Mouse (Mus musculus) lung, postnatal 25 days (tissue): ENCODE data around the gene Gopc.
A peak's percentile ranks its signal among the peaks of the same experiment; 100 is the strongest.

ENCODE experiments used
- DNase-seq: peaks from one replicate; pipeline ENCODE4 v3.0.0; 2022; ENCODE audit warnings: low spot score

Gopc gene

DNA sequence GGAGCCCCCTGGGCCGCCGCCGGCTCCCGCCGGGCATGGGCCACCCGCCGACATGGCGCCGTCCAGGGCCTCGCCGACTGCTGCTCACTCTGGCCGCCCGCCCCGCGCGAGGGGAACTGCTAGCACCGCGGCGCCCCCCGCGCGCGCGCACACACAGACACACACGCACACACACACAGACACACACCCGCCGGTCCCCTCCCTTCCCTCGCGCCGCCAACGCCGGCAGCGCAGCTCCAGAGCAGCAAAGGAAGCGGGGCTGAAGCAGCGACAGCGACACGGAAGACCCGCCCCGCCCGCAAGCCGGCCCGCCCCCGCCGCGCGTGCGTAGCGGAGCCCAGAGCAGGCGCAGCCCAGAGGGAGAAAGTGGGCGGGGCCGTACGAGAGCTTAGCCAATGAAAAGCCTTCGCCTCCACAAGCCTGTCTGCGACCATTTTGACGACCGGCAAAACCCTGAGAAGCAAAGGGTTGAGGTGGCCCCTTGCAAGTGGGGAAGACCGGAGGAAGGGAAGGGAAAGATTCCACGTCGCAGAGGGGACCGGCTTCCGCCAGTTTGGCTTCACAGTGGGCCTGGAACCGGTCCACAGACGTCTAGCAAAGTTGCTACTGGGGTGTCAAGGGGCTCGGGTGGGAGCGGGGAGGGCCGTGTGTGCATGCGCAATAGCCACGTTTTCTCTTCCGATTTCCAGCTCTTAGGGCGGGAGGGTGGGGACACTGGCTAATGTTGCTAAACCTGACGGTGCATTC is at the start of gene Gopc:
Gene Gopc, minus strand, starts transcription at position 280 of the 747 bp plus-strand sequence.
- peak; percentile 98 for DNase-seq

DNA sequence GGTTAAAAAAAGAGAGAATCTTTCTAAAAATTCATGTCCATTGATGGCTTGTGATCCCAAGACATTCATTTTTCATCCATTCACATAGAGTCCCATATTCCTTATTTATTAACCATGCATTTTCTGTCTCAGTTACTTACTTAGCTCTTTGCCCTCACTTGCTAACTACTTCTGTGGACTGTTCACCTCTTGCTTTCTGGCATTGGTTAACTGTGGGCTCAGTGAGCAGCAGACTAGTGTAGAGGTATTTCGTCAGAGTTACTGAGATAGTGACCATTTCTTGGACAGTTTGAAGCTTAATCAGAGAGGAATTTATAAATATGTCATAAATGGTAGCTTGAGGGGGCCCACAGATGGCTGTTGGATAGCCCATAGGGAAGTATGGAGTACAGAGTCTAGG is 49.0 kb upstream of the Gopc start:
- no peak for DNase-seq

DNA sequence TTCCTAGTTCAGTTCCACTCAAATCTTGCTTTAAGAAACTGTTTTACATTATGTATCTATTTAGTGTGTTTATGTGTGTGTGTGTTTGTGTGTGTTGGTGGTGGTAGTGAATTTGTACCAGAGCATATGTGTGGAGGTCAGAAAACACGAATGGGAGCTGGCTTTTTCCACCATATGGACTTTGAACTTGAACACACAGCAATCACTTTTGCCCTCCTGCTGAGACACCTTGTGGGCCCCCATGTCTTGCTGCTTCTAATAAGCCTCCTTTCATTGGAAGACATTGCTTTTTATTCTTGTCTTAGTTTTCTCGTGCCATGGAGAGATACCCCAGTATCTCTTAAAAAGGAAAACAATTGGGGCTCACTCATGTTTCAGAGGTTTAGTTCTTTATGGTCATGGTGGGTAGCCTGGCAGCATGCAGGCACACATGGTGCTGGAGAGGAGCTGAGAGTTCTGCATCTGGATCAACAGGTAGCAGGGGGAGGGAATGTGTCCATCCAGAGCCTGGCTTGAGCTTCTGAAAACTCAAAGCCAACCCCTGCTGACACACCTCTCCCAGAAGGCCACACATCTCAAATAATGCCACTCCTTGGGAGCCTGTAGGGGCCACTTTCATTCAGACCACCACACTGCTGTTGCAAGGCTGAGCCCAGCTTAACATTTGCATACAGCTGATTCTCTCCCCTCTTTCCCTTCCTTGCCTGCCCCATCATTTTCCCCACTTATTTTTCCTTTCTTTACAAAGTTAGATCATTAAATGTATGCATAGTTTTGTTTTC is 45.9 kb upstream of the Gopc start:
- DNase-seq = no peak

DNA sequence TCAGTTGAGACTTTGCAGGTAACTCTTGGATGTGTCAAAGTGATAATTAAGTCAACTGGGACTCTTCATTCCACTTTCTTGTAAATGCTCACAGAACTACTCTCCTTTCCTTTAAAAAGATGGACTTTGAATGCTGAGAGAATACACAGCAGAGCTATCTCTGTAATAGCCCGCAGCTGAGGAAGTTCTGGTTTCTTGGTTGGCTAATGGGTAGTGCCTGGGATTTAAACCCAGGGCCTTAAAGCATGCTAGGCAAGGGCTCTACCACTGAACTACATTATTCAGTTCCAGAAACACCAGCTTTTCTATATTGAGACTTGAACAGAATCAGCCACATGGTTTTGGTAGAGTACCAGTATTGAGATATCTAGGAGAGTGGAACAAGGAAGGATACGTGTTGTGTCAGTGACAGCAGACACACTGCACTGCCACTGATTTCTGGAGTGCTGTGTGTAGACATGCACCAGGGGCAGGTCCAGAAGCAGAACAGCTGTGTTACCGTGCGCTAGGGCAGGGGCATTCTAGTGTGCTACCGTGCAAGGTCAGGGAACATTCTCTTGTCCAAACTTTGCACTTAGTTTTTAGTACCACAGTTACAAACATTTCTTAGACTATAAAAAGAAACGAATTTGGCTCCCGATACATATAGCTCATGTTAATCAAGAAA is 44.5 kb upstream of the Gopc start:
- no peak for DNase-seq

DNA sequence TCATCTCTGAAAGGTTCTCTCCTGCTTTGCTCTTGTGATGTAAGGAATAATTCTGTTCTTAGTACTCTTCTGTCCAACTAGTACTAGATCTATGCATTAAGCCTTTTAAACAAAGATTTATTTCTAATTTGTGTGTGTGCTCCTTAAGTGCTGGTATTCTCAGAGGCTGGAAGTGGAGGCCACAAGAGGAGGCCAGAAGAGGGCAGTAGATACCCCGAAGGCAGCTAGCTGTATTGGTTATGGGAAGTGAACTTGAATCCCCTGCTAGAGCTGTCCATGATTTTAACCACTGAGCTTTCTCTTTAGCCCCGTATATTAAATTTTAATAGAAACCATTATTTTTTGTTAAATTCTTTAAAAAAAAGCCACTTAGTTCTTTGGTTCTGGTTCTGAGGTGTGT is 41.2 kb upstream of the Gopc start:
- DNase-seq = no peak

DNA sequence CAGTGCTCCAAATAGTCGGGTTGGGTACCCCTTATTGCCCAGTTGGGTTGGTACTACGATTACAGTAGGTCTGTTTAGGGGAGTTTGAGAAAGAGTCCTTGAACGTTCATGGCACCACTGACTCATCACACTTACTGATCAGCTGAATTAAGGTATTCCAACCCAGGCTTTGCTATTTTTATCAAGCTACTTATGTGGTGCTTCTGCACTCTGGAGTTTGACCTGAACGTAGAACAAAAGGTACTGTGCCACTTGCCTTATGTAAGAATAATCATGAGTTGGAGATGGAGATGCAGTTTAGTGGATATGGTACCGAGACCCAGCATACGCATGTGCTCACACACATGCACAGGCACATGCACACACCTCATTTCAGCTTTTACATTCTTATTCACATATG is 39.8 kb upstream of the Gopc start:
- no peak for DNase-seq

DNA sequence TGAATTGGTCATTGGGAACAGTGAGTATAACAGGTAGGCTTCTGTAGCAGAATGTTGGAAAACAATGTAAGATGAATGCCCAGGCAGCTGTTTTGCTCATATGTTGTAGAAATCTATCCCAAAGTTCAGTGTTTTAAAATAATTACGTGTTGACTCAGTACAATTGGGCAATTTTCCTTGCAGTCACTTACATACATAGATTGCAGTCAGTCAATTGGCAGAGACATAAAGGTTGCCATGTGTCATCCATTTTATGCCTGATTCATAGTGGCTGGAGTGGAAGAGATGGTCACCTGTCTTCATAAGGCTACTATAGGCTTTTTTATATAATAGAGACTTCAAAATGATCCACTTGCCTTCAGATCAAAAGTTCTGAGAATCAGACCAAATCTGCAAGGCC is 38.6 kb upstream of the Gopc start:
- DNase-seq = no peak

DNA sequence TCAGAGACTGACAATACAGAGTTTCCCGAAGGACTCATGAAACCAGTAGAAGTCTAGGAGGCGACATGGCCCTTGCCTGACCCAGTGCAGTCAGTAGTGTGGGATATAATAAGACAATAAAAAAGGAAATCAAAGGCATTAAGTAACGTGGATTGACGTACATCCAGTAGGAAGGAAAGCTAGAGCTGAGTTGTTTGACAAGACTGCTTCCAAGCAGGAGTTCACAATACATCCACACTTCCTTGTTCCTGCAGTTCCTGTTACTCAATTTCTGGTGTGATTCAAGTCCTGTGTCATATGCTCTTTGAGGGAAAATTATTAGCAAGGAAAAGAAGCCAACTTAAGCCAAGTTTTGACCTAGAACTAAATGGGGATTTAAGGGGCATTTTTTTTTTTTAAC is 37.5 kb upstream of the Gopc start:
- DNase-seq = peak; percentile 37

DNA sequence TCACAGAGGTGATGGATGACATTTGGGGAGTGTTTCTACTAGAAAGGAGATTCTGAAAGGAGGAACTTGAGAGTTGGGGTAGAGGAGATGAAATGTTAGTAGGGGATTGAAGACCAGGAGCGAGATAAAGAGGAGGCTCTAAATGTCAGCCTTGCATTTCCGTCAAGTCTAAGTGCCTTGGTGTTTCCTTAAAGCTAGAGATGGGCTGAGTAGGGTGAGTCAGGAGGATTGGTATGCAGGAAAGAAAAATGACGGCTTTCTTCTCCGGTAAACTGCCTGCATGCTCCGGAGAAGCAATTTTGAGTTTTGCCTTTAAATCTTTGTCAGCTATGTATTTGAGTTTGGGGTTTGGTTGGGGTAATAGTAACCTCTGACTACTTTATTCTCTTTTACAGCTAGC is 37.0 kb upstream of the Gopc start:
- DNase-seq = no peak

DNA sequence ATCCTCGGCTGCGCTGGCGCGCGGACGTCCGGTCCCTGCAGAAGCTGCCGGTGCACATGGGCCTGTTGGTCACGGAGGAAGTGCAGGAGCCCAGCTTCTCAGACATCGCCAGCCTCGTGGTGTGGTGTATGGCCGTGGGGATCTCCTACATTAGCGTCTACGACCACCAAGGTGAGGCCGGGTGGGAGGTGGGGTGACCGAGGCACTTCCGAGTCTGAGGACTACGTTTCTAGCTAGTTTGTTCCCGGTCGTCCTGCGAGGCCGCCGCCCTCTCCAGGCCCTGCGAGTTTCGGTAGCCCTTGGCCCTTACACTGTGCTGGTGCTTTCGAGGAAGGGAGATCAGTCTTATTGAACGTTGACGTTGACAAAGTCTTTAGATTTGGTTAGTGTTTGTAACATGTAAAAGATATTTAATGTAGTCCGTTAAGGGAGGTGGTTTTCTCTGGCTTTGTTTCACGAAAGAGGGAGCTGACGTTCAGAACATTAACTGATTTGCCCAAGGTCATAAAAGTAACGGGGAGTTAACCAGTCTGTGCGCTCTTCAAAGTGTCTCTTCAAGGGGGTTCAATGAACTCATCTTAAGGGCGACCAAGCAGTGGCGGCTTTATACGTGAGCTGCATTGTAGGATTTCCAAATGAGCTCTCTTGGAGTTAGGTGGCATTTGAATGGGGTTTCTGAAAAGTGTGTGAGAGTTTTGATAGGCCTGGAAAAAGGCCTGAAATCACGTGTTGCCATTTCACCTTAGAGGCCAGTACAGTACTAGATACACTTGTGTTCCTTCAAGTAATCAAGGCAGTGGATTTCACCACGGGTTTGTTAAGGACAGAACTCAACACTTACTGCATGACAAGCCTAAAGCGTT is 36.3 kb upstream of the Gopc start:
- no peak for DNase-seq

DNA sequence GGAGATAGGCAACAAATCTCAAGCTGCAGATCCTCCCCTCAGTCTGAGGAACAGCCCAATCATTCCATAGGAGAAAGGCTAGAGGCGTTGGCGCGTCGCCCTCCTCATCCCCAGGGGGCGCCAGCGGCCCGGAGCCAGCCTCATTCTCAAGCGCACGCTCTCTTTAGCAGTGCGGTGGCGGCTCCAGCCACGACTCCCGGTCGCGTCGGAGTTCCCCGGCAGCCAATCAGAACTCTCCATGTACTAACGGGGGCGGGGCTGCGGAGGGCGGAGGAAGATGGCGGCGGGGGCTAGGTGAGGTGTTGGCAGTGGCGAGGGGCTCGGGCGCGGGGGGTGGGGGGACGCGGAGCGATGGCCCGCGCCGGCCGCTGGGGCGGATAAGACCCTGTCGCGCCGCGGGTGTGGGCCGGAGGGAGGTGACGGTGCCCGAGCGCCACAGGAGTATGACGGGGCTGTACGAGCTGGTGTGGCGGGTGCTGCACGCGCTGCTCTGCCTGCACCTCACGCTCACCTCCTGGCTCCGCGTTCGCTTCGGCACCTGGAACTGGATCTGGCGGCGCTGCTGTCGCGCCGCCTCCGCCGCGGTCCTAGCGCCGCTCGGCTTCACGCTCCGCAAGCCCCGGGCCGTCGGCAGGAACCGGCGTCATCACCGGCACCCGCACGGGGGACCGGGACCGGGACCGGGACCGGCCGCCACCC is 35.5 kb upstream of the Gopc start, which contains the start of gene Nus1:
Gene Nus1, plus strand, starts transcription at position 249 of the 699 bp plus-strand sequence.
- peak; percentile 96 for DNase-seq

DNA sequence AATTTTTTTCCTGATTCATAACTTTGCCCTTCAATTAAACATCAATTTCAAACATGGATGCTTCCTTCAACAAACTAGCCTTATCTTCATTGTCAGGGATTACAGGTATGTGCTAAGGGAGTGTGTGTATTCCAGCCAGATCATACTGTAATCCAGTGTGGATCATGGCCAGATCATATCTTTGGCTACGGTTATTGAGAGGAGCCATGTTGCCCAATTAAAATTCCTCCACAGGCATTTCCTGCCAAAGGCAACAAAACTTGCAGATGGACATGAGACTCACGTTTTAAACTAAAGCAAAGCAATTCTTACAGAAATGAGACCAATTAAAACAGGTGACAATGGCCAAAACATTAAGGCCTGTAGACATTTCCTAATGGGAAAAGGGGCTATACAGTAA is 34.5 kb upstream of the Gopc start:
- no peak for DNase-seq

DNA sequence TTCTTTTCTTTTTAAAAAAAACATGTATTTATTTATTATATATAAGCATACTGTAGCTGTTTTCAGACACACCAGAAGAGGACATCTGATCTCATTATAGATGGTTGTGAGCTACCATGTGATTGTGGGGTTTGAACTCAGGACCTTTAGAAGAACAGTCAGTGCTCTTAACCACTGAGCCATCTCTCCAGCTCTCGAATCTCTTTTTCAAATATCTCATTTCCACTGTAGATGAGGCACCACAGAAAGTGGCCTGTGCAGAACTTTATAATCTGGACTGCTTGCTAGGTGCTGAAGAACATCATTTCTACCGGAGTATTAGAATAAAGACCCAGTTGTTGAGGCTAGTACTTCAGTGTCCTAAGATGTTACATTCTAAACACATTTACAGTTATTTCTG is 33.1 kb upstream of the Gopc start:
- DNase-seq = no peak

DNA sequence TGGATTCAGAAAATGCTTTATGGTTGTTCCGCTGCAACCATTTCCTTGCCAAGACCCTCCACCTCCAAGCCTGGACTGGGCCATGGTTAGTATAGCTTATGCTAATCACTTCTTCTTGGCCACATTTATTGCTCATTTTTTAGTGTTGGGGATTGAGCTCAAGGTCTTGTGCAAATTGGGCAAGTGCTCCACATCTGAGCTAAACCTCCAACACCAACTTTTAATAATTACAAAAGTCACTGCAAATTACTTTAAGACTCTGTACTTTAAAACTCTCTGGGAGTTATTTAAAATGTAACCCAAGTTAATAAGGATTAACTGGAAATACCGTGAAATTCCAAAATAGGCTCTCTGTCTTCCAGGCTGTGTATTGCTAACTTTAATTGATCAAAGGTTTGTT is 25.6 kb upstream of the Gopc start:
- no peak for DNase-seq

DNA sequence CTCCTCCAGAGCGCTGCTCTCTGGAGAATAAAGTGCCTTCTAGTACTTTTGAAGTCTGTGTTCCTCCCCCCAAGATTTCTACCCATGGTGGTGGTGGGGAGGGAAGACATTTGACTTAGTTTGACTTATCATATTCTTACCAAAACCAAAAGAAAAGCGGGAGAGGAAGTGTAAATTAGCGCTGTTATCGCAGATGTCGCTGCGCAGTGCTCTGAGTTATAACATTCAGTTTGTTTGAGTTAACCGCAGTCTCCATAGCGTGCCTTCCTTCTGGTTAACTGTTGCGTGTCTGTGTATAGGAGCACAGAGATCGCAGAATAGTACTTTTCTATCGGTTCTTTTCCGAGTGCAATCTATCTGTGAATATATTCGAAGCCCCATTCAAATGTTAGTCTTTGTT is 23.2 kb upstream of the Gopc start:
- DNase-seq = no peak

DNA sequence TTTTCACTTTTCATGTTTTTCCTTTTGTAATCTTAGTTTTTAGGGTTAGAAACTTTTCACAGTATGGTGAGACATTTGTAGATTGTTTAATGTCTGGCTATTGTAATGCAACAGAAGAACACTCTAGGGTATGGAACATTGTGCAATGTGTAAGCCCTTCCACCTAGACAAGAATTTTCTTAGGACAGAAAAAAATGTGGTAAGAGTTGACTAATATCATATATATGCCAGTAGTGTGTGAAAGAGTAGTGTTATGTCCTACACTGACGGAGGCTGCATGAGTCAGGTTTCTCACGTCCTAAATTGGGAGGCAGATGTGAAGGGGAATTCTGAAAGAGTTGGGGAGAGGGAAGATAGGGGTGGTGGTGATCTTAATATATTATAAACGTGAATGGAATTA is 17.8 kb upstream of the Gopc start:
- no peak for DNase-seq

DNA sequence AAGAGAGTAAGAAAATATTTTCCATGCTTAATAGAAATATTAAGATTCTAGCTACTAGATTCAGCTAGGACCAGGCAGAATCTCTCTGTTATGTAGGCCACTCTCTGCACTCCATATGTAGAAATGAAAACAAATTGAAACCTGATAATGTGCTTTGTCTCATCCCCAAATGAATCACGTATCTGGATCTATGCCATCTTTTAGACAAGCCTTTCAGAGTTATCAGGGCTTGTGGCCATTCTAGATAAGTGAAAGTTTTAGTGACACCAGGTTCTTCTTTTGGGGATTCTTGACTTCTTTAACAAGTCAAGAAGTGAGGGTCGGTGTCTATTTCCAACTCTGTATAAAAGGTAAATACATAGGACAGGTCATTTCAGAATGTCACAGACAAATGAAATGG is 16.8 kb upstream of the Gopc start:
- no peak for DNase-seq

DNA sequence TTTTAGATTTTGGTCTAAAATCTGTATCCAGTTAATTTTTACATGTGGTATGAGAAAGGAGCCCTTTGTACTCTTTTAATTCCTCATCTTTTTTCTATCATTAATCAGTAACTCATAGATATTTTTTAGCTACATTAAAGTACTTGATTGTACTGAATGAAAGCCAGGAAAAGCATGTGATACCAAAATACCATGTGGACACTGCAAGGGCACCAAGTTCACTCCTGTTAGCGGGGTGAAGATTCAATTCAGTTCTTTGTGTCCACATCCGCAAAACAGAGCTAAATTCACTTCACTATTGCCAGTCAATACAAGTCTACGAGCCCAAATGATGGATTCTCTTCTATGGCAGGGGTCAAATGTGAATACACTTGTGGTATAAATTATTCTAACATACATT is 14.7 kb upstream of the Gopc start:
- DNase-seq = no peak

DNA sequence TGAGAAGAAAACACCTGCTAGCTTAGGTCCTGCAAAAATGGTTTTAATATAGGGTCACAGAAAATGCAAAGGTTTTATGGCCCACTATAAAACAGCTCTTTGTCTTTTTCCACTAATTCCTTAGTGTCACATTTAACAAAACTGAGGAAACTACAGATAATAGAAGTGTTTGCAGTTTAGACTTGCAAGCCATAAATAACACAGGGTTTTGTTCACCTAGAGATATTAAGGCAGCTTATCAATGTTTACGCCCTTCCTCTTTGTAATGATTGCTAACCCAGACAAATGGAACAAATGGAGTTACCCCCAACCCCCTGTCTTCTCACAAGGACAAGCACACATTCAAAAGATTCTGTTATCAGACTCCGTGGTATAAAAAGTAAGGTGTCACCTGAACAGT is 9.3 kb upstream of the Gopc start:
- DNase-seq = no peak

DNA sequence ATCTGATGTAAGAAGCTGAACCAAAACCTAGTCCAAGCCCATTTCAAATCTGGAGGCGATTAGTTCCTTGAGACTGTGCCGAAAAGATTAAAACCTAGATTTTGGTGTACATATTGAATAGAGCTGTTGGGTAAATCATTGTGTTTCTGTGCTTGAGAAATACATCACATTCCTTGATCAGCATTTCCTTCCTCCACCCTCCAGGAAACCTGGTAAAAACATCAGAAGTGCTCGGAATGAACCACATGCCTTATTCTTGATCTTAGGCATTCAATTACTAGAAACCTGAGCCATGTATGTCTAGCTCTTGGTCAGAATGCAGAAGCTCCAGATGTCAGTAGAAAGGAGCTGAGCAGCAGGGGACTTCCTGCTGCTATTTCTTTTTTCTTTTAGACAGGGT is 7.5 kb upstream of the Gopc start:
- no peak for DNase-seq

DNA sequence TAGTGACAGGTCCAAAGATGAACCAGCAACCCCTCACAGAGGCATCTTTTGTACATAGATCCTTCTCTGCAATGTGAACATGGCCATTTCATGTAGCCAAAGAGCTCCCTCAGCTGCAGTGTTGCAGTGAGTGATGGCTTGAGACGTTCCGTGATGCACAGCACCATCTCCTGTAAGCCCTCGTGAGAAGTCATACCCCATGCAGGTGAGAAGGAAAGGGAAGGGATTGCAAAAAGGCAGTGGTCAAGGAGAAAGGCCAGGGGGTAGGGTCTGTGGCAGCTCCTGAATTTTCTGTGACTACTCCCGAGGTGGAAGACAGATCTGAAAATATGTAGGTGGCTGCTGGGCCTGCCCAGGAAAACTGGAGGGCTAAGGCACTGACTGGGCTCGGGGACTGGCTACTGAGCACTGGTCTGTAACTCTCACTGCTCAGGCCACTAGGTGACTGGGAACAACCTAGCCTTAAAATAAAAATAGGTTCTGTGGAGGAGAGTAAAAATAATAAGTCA is 7.1 kb upstream of the Gopc start, which contains the start of gene Nepn:
Gene Nepn, plus strand, starts transcription at position 51 of the 509 bp plus-strand sequence.
- DNase-seq = no peak
